26 mouse cellular contexts compared by ENCODE assay signal in the genomic region with DNA sequence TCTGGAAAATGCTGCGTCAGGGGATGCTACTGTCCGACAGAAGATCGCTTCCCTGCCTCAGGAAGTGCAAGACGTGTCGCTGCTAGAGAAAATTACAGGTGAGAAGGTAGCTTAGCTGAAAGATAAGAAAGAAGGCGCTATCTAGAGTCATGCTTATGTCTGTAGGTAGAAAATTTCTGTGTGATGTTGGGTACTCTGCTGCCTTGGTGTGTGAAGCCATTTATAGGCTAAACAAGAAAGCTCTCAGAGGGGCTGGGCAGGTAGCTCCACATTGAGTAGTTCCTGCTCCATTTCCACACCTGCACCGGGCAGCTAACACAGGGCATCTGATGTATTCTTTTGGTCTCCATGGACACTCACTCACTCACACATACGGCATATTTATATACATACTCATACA.
"Had no signal": no experiment of that assay in that cellular context is flagged by ENCODE, and none has a peak within 500 bp of the region (broad histone marks: within the 10 kb centered on the region; RNA-seq: fewer than 3 reads in every experiment).

No protein-coding gene starts in this region.

- H3K9ac ChIP-seq: heart, embryonic 12.5 days; hindbrain, embryonic 12.5 days; hindbrain, embryonic 14.5 days; intestine, embryonic 15.5 days; limb, embryonic 12.5 days; liver, embryonic 13.5 days had no signal

- ATAC-seq: hindbrain, embryonic 16.5 days; inflammation-experienced regulatory T-cells, adult 6 months; intestine, embryonic 15.5 days; intestine, postnatal 0 days had no signal

- H3K4me3 ChIP-seq: gastrocnemius, adult 2 months; heart, adult 2 months; heart, embryonic 10.5 days; heart, embryonic 12.5 days; hindbrain, embryonic 10.5 days; hindbrain, embryonic 12.5 days; intestine, embryonic 15.5 days; layer of hippocampus, adult 2 months; left cerebral cortex, adult 2 months; limb, embryonic 10.5 days; limb, embryonic 12.5 days; liver, embryonic 13.5 days had no signal

- H3K9me3 ChIP-seq: heart, embryonic 10.5 days; heart, embryonic 12.5 days; hindbrain, embryonic 10.5 days; hindbrain, embryonic 12.5 days; intestine, embryonic 15.5 days; limb, embryonic 10.5 days; limb, embryonic 12.5 days; liver, embryonic 13.5 days had no signal

- DNase-seq: gastrocnemius, adult 2 months; gastrocnemius, postnatal 10 days; gastrocnemius, postnatal 25 days; heart, adult 2 months; heart, postnatal 10 days; heart, postnatal 4 days; kidney, adult 18-20 months; kidney, adult 8-10 months; kidney, postnatal 25 days; kidney, postnatal 4 days; liver; liver, embryonic 13.5 days had no signal

- H3K4me1 ChIP-seq: hindbrain, embryonic 10.5 days; hindbrain, embryonic 12.5 days; intestine, embryonic 15.5 days; limb, embryonic 10.5 days; limb, embryonic 12.5 days had no signal

- H3K4me2 ChIP-seq: heart, embryonic 12.5 days; hindbrain, embryonic 12.5 days; hindbrain, embryonic 14.5 days; intestine, embryonic 15.5 days; limb, embryonic 12.5 days; liver, embryonic 11.5 days; liver, embryonic 13.5 days had no signal

- H3K27ac ChIP-seq: gastrocnemius, adult 2 months; heart, adult 2 months; heart, embryonic 10.5 days; hindbrain, embryonic 10.5 days; hindbrain, embryonic 12.5 days; hindbrain, embryonic 14.5 days; intestine, embryonic 15.5 days; layer of hippocampus, adult 2 months; left cerebral cortex, adult 2 months; limb, embryonic 10.5 days; limb, embryonic 12.5 days; liver, embryonic 13.5 days had no signal

- H3K27me3 ChIP-seq: heart, embryonic 12.5 days; hindbrain, embryonic 12.5 days; intestine, embryonic 15.5 days; limb, embryonic 12.5 days; liver, embryonic 13.5 days had no signal
